Mouse (Mus musculus) megakaryocyte progenitor cell, adult 5-6 weeks (primary cell): ENCODE data around the gene 4921507P07Rik. TPM values are rescaled to one million over a fixed set of nuclear protein-coding genes. Genes with fewer than 3 reads are reported as not detected.
"Not testable (repeated sequence)": the region's sequence is repeated elsewhere in the genome, so short reads cannot be mapped to it uniquely, and the experiment has no call there.

Experiments
- ATAC-seq: replicated peaks from 2 replicates; pipeline ENCODE4 v1.8.0; 2016; ENCODE audit warnings: mild to moderate bottlenecking, moderate TSS enrichment, inconsistent platforms; ENCODE audit not compliant: poor library complexity
- total RNA-seq, 2 experiments: library from RNA; stranded (forward) in 1 of 2; stranded (reverse) in 1 of 2; fragments of 157-497, 149-512 nt in 1 of 2; fragments of 200-1000 nt in 1 of 2; gene quantifications; 2 replicates each; pipeline versions ENCODE4 v1.2.3 to v1.2.4; 2015 to 2017

The 4921507P07Rik gene
- total RNA-seq, 2 experiments from 2014 or later = 0.87 to 4.7 TPM

- peak; percentile 43; the same call in 1 of the 2 replicates for ATAC-seq
These were observed 35.7 kb downstream of the 4921507P07Rik start for GRCm38 (mm10) chr6:50560776-50561175.

- ATAC-seq = 0 out of 2 replicates have a peak, but pooled peaks have one; percentile 32
These were observed 37.6 kb downstream of the 4921507P07Rik start for GRCm38 (mm10) chr6:50558877-50559276.

GRCm38 (mm10) chr6:50557566-50557965, 38.9 kb downstream of the 4921507P07Rik start:
- peak; percentile 67 for ATAC-seq

GRCm38 (mm10) chr6:50554223-50554622, 42.2 kb downstream of the 4921507P07Rik start:
- ATAC-seq = not testable (repeated sequence)

- ATAC-seq = no peak
These were observed 43.4 kb downstream of the 4921507P07Rik start for GRCm38 (mm10) chr6:50552881-50553518.

GRCm38 (mm10) chr6:50549791-50550190, 46.6 kb downstream of the 4921507P07Rik start:
- no peak for ATAC-seq

DNA sequence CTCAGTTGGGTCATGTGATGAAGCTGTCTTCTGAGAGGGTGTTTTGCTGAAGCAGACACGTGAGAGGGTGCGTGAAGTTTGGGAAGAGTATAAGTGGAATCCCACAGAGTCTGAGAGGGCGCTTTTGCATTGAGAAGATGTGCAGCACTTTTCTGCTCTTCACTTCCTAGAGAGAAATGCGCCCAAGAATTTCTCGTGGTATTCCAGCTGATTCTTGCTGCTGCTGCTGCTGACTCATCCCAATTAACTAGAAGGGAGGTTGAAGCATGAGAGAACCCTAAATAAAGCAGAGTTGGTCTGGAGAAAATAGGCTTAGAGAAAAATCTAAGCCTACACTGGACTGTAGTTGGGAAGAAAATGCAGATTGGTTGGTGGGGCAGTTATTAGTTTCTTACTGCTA, 47.4 kb downstream of the 4921507P07Rik start:
- ATAC-seq = no peak

GRCm38 (mm10) chr6:50545412-50546043, 50.9 kb downstream of the 4921507P07Rik start:
- peak; percentile 99 for ATAC-seq

- no peak for ATAC-seq
These were observed 53.9 kb downstream of the 4921507P07Rik start for GRCm38 (mm10) chr6:50542535-50542934.

DNA sequence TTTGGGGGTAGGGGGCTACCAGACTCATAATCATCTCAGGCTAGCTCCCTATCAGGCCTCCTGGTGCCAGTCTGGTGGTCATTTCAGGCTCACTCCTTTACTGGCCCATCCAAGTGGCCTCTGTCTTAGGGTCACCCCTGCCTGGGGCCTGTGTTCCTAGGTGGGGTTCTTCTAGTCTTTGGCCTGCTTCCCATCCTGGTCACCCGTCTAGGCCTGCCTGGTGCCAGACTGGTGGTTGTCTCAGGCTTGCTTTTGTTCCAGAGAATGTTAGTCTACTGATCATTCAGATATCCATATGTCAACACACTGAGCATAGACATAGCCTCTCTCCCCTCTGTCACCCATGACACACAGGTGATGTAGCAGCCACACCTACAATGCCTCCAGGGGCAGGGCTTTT, 56.8 kb downstream of the 4921507P07Rik start:
- no peak for ATAC-seq

- ATAC-seq = peak; percentile 99
These were observed 60.0 kb downstream of the 4921507P07Rik start for GRCm38 (mm10) chr6:50536461-50536892.

DNA sequence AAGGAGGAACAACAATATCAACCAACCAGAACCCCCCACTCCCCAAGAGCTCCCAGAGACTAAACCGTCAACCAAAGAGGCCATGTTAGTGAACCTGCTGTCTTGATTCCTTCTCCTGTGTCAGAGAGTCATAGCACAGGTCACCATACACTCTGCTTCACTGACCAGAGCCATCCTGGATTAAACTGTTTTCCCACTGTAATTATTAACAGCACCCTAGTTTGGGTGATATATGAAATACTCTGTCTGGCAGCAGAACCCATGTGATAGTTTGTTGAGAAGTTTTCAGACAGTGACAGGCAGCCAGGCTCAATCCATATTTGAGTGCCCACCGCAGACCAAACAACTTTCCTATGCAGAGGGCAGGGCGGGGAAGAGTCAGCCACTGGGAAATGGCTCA, 61.1 kb downstream of the 4921507P07Rik start:
- no peak for ATAC-seq

GRCm38 (mm10) chr6:50531920-50532319, 64.5 kb downstream of the 4921507P07Rik start:
- no peak for ATAC-seq

- ATAC-seq = peak; percentile 34; the same call in 1 of the 2 replicates
These were observed 65.4 kb downstream of the 4921507P07Rik start for GRCm38 (mm10) chr6:50531003-50531402.

DNA sequence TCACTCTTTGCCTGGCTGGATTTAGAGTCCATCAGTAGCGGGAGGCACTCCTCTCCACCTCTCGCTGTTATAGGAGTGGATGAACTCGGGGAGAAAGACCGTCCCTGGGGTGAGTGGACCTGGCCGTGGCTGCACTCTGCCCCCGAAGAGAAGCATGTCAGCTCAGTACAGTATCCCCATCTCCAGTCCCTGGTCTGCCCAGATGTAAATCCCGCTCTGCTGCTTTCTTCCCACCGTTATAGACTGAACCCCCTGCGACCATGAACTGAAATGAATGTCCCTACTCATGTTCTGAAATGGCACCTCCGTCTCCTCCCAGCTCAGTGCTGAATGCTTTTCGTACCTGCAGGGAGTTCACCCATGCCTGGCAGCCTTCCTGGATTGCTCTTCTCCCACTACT, 67.2 kb downstream of the 4921507P07Rik start:
- ATAC-seq = no peak

DNA sequence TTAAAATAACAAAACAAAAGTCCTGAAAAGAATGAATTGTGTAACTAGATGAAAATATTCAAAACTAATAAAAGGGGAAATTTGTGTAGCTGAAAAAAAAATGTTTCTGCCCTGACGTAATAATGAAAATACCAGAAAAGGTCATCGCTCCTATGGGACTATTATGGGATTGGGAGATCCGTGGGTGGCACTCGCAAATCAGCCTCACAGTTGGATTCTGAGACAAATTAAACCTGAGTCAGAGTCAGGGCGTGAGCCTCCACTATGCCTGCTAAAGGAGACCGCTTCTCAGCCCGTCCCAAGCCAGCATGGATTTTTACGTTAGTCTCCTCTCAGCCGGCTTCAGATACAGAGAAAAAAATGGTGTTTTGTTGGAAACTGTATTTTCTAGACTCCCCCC, 69.0 kb downstream of the 4921507P07Rik start:
- ATAC-seq = no peak

GRCm38 (mm10) chr6:50526597-50527024, 69.8 kb downstream of the 4921507P07Rik start:
- peak; percentile 83 for ATAC-seq

DNA sequence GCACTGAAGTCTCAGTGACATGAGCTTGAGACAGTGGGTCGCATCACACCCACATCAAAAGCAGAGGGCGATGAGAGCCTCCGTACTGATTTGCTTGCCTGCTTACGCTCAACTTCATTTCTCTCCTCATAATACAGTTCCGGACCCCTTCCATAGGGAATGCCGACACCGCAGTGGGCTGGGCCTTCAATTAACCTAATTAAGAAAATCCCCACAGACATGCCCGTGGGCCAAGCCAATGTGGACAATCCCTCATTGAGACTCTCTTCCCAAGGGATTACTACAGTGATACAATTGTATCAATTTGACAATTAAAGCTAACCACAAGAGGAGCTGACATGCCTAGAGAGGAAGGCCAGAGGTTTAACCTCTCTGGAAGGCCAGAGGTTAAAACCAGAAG, 70.6 kb downstream of the 4921507P07Rik start:
- ATAC-seq = no peak

- ATAC-seq = no peak
These were observed 72.1 kb downstream of the 4921507P07Rik start for GRCm38 (mm10) chr6:50524261-50524896.
